Mouse (Mus musculus) mouse embryonic stem cell (cell line): Measurements from ENCODE around the gene Hgfac.

Source experiments
- in situ Hi-C, 2 experiments: fragments of 300-500 bp; cut with MboI; formaldehyde crosslinking; loops; 1 replicate in 1 of 2; 3 replicates in 1 of 2; pipeline ENCODE4 v1.14.3; 2019 to 2020; ENCODE audit warnings: low sequenced_read_pairs in 2 of 2, low pct_unique_long_range_greater_than_20kb in 1 of 2, mixed read lengths in 1 of 2; ENCODE audit not compliant: unreplicated experiment in 1 of 2

The Hgfac gene

DNA sequence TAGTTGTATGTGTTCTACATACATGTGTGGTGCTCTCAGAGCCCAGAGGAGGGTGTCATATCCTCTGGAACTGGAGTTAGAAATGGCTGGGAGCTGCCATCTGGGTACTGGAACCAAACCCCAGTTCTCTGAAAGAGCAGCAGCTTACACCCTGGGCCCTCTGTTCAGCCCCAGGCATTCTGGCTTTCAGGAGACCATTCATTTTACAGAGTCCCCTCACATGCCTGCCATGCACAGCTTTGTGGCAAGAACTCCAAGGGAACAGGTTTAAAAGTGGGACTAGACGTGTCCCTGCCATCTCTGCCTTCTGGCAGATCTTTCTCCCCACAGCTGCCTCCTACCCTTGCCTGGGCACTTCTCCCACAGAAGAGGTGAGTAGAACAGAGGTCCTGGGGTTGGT is 7.7 kb upstream of the Hgfac start:
- in situ Hi-C loops = loop anchor here in 1 of 2 experiments (5.0 kb wide), 1 partner anchor 46 kb away; no protein-coding TSS in a partner anchor

DNA sequence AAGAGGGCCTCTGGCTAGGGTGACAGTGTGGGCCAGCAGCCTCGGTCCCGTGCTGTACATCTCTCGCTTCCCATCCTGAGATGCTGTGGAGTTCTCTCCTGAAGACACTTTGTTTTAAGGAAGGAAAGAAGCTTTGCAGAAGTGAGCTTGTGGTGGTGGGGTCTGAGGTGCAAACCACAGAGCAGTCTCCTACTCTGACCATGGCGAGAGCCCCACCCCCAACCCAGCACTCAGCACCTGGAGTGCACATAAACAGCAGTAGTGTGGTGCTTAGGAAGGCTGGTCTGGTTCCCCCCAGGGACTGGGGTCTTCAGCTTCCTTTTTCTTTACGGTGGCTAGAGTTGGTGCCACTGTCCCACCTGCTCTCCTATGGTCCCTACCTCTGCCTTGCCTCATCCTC is 6.2 kb upstream of the Hgfac start:
- in situ Hi-C loops = no loop called here

DNA sequence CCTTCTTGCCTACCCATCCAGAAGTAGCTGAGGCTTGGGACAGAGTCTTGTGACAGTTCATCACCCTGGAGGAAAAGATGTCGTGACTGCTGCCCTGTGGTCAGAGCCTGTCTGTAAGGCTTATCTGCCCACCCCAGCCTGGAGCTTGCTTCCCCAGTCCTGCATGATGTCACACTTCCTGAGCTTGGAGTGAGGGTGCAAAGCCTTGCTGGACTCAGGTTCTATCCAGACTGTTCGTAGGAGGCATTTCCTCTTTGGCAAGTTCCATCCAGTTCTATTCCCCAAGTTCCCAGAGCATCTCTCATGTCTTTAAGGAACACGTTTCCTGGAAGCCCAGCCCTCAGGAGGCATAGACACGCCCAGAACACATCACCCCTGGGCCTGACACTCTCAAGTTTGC is 5.5 kb upstream of the Hgfac start:
- in situ Hi-C loops = no loop called here

DNA sequence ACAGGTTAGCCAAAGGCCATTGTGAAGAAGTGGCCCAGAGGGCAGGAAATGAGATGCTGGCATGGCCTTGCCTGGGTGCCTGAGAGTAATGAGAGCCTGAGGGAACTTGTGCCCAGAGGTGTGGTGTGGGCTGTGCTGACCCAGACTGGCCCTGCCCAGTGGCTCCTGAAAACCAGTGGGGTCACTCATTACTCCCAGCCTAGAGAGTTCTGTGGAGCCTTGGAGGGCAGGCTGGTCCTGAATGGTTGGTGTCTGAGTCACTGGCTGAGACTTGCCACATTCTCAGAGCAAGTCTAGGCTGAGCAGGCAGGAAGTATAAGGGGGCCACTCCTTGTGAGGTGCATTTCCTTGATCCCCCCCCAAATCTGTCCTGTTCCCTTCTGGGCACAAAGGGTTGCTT is 3.9 kb upstream of the Hgfac start:
- in situ Hi-C loops = no loop called here

DNA sequence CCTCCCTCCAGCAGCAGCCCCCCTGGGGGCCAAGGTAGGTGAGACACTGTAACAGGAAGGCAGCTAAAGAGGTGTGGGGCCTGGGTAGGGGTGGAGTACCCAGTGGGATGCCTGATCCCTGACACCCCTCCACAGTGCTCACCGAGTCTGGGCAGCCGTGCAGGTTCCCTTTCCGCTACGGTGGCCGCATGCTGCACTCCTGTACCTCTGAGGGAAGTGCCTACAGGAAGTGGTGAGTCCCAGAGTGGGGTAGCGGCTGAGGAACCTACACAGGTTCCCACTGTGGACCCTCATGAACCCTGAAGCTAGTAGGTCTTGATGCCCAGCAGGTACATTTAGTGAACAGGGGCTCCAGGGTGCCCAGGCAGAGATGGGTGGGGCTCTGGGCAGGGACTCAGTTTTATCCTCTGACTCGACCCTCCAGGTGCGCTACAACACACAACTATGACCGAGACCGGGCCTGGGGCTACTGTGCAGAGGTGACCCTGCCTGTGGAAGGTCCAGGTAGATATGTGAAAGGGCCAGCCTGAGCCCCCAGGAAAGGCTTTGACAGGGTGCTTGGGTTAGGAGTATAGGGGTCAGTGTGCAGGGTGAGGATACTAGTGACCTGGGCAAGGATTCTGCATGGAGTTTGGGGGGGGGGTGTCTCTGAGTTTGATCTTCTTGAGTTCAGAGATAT is 1.3 kb downstream of the Hgfac start:
- in situ Hi-C loops = loop anchor here (5.0 kb wide), 3 partner anchors 60 to 115 kb away; no protein-coding TSS in a partner anchor

DNA sequence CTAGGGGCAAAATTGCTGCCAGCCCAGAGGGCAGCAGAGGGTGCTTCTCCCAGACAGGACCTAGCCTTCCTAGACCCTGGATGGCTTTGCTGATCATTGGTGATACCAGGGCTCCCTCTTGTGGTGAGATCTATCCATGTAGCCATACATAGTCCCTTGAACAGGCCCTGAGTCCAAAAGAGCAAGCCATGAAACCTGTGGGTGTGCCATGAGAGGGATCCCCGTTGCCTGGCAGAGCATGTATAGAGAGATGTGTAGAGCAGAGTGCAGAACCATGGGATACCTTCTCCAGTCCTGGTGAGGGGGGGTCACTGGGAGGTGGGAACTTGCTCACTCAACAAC is 1.8 kb downstream of the Hgfac start:
- in situ Hi-C loops = loop anchor here (5.0 kb wide), 3 partner anchors 61 to 116 kb away; no protein-coding TSS in a partner anchor

DNA sequence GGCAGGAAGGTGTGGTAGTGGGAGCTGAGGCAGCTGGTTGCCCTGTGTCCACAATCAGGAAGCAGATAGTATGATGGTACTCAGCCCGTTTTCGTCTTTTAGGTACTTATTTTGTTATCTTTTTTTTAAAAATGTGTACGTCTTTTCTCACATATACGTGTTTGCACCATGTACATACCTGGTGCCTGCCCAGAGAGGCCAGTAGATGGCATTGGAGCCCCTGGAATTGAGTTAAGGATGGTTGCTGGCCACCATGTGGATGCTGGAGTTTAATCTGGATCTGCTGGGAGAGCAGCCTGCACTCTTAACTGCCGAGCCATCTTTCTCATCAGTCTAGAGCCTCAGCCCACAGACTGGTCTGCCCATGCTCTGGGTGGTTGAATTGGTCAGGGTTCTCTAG is 9.2 kb downstream of the Hgfac start:
- in situ Hi-C loops = no loop called here

DNA sequence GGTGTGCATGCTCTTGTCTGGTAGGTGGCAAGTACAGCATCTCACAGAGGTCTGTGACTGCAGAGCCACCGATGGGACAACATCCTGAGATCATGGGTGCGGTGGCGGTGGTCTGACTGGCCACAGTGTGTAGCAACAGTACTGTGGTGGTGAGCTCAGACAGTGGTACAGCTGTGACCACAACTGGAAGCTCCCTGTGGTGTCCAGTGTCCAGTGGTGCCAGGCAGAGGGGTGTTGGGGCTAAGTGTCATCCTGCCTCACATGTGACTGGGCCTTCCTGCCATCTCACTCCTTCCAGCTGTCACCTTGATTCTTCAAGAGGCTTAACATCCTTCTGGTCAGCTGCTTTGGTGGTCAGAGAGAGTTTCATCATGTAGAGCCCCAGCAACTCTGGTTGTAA is 13.3 kb downstream of the Hgfac start:
- in situ Hi-C loops = no loop called here

DNA sequence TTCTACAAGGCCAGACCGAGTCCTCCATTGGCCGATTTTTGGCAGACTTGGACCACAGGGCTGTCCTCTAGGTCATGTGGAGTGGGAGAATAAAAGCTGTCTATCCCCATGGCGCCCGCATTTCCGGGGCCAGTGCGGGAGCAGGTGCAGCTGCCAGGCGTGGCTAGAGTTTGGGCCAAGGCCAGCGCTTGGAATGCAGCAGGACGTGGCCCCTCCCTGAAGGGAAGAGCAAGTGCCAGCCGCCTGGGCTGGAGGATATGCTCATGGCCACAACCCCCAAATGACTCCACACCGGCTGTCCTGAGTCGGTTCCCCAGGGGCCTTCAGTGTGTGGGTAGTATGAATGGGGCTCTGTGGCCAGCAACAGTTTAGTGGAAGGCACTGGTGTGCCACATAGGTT is 13.8 kb downstream of the Hgfac start:
- in situ Hi-C loops = no loop called here

DNA sequence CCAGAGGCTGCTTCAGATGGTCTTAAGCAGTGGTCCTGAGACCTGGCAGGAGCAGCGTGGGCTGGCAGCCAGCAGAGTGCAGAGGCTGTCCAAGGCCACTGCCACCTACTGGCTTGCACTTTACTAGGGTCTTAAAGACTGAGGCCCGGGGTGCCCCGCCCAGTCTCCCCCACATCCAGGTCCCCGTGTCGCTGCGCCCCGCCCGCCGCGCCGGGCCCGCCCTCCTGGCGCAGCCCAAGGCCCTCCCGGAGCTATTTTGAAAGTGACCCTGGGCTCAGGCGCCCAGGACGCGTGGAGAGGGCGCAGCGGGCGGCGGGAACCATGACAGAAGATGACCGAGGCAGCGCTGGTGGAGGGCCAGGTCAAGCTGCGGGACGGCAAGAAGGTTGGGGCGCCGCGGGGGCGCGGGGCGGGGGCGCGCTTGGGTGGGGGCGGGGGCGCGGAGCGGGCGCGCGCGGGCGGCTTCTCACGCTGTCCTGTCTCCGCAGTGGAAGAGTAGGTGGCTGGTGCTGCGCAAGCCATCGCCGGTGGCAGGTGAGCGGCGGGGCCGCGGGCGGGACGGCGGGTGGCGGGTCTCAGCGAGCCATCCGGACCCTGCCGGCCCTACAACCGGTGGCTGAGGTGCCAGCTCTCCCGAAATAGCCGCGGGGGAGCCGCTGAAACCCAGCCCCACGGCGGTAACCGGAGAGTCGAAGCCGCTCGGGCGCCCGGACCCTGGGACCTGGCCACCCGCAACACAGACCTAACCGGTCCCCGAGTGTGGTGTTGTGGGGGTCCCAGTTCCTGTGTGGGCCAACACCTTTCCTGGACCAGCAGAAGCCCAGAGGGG is 15.5 kb downstream of the Hgfac start, which contains the start of gene Dok7:
Dok7 (plus strand) TSS at position 163 of the 829 bp plus-strand sequence.
- in situ Hi-C loops = no loop called here

DNA sequence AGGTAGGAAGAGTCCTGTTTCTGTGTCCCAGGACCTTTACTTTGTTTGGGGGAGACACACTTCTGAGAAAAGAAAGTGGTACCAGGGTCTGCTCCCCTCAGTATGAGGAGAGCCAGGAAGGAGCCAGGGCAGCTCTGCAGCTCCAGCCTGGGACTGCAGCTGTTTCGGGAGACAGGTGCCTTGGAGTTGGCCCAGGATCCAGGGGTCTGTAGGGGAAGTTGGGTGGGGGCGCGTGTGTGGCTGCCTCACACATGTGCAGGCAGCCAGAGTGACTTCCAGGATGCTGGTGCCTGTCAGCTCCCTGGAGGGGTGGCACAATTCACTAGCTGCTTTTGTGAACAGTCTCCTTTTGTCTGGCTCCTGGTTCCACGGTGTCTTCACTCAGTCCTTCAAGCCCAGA is 16.3 kb downstream of the Hgfac start:
- in situ Hi-C loops = no loop called here

DNA sequence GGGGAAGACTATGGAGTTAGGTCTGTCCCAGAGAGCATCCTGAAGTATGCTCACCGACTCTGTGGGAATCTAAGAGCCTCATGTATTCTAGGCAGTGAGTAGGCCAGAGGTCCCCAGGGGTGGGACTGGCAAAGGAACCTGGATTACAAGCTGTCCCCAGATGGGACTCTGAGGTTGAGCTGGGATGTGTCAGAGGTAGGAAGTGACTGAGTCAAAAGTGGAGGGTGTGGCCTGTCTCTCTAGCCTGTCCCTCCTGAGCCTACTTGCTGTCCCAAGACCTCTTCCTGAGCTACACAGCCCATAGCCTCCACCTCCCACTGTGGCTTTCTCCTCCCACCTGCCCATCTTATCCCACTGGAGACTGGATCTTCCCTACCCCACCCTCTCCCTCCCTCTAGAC is 16.9 kb downstream of the Hgfac start:
- in situ Hi-C loops = no loop called here

DNA sequence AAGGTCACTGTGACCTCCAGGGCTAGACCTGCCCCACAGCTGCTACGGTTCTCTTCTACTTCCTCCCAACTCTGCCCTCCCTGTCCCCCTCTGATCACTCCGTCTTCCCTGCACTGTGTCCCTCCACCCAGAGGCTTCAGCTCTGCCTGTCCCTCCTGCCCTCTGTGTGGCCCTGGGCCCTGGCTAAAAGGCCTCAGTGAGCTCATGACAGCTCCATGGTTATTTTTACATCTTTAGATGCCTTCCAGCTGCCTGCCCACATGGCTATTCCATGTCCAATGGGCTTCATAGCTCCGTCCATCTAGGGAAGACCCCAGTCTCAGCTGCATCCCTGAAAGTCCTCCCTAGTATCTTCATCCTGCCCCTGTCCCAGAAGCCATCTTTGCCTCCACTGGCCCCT is 18.8 kb downstream of the Hgfac start:
- in situ Hi-C loops = no loop called here

DNA sequence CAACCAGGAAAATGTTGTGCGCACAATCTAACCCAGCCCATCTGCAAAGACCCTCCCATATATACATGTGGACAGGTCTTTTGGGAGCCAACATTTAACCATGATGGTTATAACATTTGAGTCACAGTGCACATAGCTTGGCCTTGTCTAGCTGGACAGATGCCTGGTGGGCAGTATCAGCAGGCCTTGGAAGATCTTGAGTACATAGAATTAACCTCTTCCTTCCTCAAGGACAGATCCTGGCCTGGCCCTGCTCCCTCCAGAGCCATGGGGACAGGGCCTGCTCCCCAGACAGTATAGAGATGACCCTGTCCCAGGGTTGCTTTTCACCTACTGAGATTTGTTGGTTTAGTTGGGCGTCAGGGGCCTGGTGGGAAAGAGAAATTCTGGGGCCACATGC is 28.5 kb downstream of the Hgfac start:
- in situ Hi-C loops = no loop called here

DNA sequence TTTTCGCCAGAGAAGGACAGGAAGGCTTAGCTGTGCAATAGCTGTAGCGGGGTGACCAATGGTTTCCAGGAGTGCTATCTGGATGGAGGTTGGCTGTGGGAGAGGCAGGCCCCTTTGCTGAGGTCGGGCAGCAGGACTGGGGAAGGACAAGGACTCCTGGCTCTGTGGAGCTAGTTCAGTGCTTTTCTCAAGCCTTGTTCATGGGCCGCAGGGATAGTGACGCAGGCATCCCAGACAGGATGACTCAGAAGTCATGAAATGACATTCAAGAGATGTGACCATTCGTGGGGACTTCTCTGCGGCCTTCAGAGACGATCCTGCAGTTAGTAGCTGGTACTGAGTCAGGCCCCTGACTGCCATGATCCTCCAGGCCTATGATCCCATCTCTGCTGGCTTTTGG is 29.0 kb downstream of the Hgfac start:
- in situ Hi-C loops = no loop called here

DNA sequence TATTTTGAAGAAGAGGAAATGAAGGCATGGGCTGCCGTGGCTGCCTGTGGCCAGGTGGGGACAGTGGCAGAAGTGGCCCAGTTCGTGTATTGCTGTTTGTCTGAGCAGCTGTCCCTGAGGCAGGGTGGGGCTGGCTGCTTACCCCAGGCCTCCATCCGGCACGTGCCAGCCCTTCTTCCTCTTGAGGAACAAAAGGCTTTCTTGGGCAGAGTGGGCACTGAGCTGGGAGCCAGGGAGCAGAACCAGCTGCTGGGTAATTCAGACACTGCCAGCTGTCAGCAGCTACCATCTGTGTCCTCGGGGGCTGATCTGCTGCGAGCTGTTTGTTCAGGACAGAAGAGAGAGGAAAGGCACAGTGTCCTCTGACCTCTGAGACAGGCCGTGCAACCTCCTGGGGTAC is 29.6 kb downstream of the Hgfac start:
- in situ Hi-C loops = no loop called here

DNA sequence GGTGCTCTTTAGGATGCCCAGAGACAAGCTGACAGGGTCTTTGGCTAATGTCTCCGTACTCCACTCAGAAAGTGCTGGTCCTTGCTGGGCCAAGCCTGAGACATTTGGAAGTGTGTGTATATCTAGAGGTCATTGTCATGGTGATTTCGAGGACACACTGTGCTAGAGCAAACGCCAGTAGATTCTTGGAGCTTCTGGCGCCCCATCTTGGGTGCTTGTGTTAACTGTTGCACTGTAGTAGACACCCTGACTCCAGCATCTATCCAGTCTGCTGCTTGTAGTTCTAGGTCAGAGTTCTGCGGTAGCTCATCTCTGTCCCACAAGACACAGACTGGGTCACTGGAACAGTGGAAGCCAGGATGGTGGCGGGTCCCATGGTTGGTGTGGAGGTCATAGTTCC is 30.5 kb downstream of the Hgfac start:
- in situ Hi-C loops = no loop called here

DNA sequence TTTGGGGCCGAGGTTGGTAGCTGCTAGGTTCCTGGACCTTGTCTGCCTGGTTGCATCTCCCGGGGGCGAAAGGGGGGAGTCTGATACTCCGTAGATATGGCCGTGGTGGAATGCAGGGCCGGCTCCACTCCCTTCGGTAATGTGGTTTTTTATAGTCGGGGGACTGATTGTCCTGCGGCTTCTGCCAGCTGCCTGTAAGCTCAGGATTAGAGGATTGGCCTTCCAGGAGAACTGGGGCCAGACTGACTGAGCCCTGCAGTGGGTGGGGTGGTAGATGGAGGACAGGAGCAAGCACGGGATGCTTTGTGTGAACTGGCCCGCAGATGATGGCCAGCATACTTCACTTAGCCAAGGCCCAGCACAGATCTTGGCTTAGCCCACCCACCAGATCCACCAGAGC is 31.9 kb downstream of the Hgfac start:
- in situ Hi-C loops = no loop called here

DNA sequence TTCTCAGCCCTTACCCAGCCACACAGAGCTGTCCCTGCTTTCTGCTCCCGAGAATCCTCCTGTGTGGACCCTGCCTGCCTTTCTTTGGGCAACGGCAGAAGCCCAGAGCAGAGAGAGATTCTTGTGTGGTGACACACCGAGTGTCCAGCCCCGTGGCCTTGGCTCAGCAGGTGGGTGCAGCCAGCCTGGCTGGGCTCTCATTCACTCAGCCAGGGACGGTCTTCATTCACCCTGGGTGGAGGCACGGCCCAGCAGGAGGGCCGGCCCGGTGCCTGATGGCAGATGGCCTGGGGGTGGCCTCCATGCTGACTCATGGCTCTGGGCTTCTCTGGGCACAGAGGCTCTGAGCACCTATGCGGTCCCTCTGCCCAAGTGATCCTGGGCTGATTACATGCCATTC is 32.7 kb downstream of the Hgfac start:
- in situ Hi-C loops = no loop called here

DNA sequence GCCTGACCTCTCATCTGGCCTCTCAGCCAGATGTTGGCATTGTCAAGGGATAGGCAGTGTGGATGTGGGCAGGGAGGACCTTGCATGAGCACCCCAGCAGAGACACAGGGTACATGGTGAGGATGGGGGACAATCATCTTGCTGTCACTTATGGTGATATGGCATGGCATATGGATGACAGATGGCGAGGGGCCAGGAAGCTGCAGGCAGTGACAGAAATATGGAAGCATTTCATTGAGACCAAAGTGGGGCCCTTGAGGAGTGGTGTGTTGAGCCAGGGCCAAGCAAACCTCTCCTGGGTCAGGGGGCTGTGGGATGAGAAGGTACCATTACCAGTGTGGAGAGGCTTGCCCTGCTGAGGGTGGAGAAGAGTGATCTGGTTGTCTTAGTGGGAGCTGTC is 35.1 kb downstream of the Hgfac start:
- in situ Hi-C loops = no loop called here
